Mouse (Mus musculus) liver, embryonic 15.5 days (tissue): ENCODE data around the gene Tubb2a. TPM values are rescaled to one million over a fixed set of nuclear protein-coding genes. Genes with fewer than 3 reads are reported as not detected.

Experiments used
- ATAC-seq: fragments of 200-750 bp; cut with Nextera tagmentation; 2 replicates; pipeline ENCODE4 v1.8.0; 2017; ENCODE audit warnings: moderate number of reproducible peaks, mild to moderate bottlenecking, moderate library complexity; ENCODE audit not compliant: insufficient read depth
- H3K27ac ChIP-seq: fragments of 300-500 bp; sonication (generic); replicated peaks from 2 replicates; pipeline ENCODE4 v1.5.1; 2015; ENCODE audit warnings: mild to moderate bottlenecking, inconsistent platforms
- H3K27me3 ChIP-seq: fragments of 300-500 bp; sonication (generic); 2 replicates; pipeline ENCODE4 v1.6.1; 2015; ENCODE audit warnings: mild to moderate bottlenecking, inconsistent platforms
- H3K36me3 ChIP-seq: fragments of 300-500 bp; sonication (generic); replicated peaks from 2 replicates; pipeline ENCODE4 v1.6.1; 2015; ENCODE audit warnings: moderate library complexity, mild to moderate bottlenecking, inconsistent platforms
- H3K4me1 ChIP-seq: fragments of 300-500 bp; sonication (generic); replicated peaks from 2 replicates; pipeline ENCODE4 v1.6.1; 2015; ENCODE audit warnings: inconsistent platforms
- H3K4me2 ChIP-seq: fragments of 300-500 bp; sonication (generic); 2 replicates; pipeline ENCODE4 v1.6.1; 2015; ENCODE audit warnings: moderate library complexity, mild to moderate bottlenecking, inconsistent platforms
- H3K4me3 ChIP-seq: fragments of 300-500 bp; sonication (generic); replicated peaks from 2 replicates; pipeline ENCODE4 v1.5.1; 2015; ENCODE audit warnings: mild to moderate bottlenecking, inconsistent platforms
- H3K9ac ChIP-seq: fragments of 300-500 bp; sonication (generic); 2 replicates; pipeline ENCODE4 v1.6.1; 2015; ENCODE audit warnings: moderate library complexity, mild to moderate bottlenecking, inconsistent platforms
- H3K9me3 ChIP-seq: fragments of 300-500 bp; sonication (generic); replicated peaks from 2 replicates; pipeline ENCODE4 v1.6.1; 2016; ENCODE audit warnings: inconsistent platforms
- WGBS: fragments of 180-500 bp; shearing (Covaris S2); methylation state at CpG from one replicate; pipeline ENCODE4 v1.1.7; 2015; ENCODE audit warnings: mixed read lengths; ENCODE audit not compliant: insufficient replicate concordance; 5-methylcytosine and 5-hydroxymethylcytosine counted together
- polyA plus RNA-seq: library from polyadenylated mRNA; unstranded; fragments of >200 nt; fragmentation: Nextera tagmentation; extraction: Ambion mirVana; gene quantifications from 2 replicates; pipeline ENCODE4 v1.2.1, GENCODE M21; 2015

Tubb2a gene
- polyA plus RNA-seq, 1 experiment from 2014 or later = 62.6 TPM

- ATAC-seq = no peak
- 57% methylated on average over 3 of the region's 3 CpGs for WGBS
- no peak overlapping the region for H3K9ac ChIP-seq
- H3K4me3 ChIP-seq = no peak overlapping the region
- no peak overlapping the region for H3K27ac ChIP-seq
- H3K36me3 ChIP-seq = peaks cover 17% of the 10 kb centered on the region
- no peaks in the 10 kb centered on the region for H3K27me3 ChIP-seq
- H3K4me1 ChIP-seq = 0 out of 2 replicates have a peak, but pooled peaks cover 11% of the 10 kb centered on the region
- no peak overlapping the region for H3K4me2 ChIP-seq
- H3K9me3 ChIP-seq = no peaks in the 10 kb centered on the region
Observed at GRCm38 (mm10) chr13:34051692-34052091, 26.1 kb downstream of the Tubb2a start.

GRCm38 (mm10) chr13:34050479-34050878, 27.3 kb downstream of the Tubb2a start:
- Histone ChIP-seq H3K9me3 (no peaks in the 10 kb centered on the region), H3K27me3 (no peaks in the 10 kb centered on the region), H3K36me3 (0 out of 2 replicates have a peak, but pooled peaks cover 9% of the 10 kb centered on the region), H3K9ac (no peak overlapping the region), H3K27ac (no peak overlapping the region), H3K4me3 (no peak overlapping the region), H3K4me2 (no peak overlapping the region), H3K4me1 (0 out of 2 replicates have a peak, but pooled peaks cover 14% of the 10 kb centered on the region)
- no peak for ATAC-seq
- WGBS = 80% methylated on average over 8 of the region's 8 CpGs

- H3K9me3 ChIP-seq = no peaks in the 10 kb centered on the region
- ATAC-seq = no peak
- H3K27me3 ChIP-seq = no peaks in the 10 kb centered on the region
- no peak overlapping the region for H3K9ac ChIP-seq
- H3K4me1 ChIP-seq = peaks cover 17% of the 10 kb centered on the region
- H3K4me2 ChIP-seq = no peak overlapping the region
- 73% methylated on average over 3 of the region's 3 CpGs for WGBS
- 0 out of 2 replicates have a peak, but pooled peaks cover 9% of the 10 kb centered on the region for H3K36me3 ChIP-seq
- H3K4me3 ChIP-seq = no peak overlapping the region
- H3K27ac ChIP-seq = no peak overlapping the region
Observed at GRCm38 (mm10) chr13:34047526-34047925, 30.3 kb downstream of the Tubb2a start.

- 38% methylated on average over 11 of the region's 11 CpGs for WGBS
- H3K27ac ChIP-seq = 0 out of 2 replicates have a peak overlapping the region, but pooled peaks have one; percentile 29
- peak; percentile 74 for ATAC-seq
Observed at GRCm38 (mm10) chr13:34046421-34047012, 31.3 kb downstream of the Tubb2a start.

GRCm38 (mm10) chr13:34045511-34046249, 32.1 kb downstream of the Tubb2a start:
- H3K9ac ChIP-seq = no peak overlapping the region
- H3K27me3 ChIP-seq = no peaks in the 10 kb centered on the region
- H3K9me3 ChIP-seq = no peaks in the 10 kb centered on the region
- ATAC-seq = peak; percentile 79
- H3K36me3 ChIP-seq = 0 out of 2 replicates have a peak, but pooled peaks cover 9% of the 10 kb centered on the region
- peaks cover 17% of the 10 kb centered on the region for H3K4me1 ChIP-seq
- H3K4me2 ChIP-seq = no peak overlapping the region
- 46% methylated on average over 5 of the region's 5 CpGs for WGBS
- H3K4me3 ChIP-seq = no peak overlapping the region
- peak overlapping the region; percentile 52 for H3K27ac ChIP-seq

More at GRCm38 (mm10) chr13:34046421-34047012, 31.3 kb downstream of the Tubb2a start:
- no peak overlapping the region for H3K9ac ChIP-seq
- no peak overlapping the region for H3K4me2 ChIP-seq
- no peaks in the 10 kb centered on the region for H3K9me3 ChIP-seq
- peaks cover 17% of the 10 kb centered on the region for H3K4me1 ChIP-seq
- H3K27me3 ChIP-seq = no peaks in the 10 kb centered on the region
- 0 out of 2 replicates have a peak, but pooled peaks cover 9% of the 10 kb centered on the region for H3K36me3 ChIP-seq
- no peak overlapping the region for H3K4me3 ChIP-seq

- Histone ChIP-seq H3K4me1 (peaks cover 24% of the 10 kb centered on the region), H3K4me3 (no peak overlapping the region), H3K27ac (no peak overlapping the region), H3K27me3 (no peaks in the 10 kb centered on the region), H3K36me3 (0 out of 2 replicates have a peak, but pooled peaks cover 4% of the 10 kb centered on the region), H3K9me3 (no peaks in the 10 kb centered on the region), H3K4me2 (no peak overlapping the region), H3K9ac (no peak overlapping the region)
- ATAC-seq = no peak
- 44% methylated on average over 7 of the region's 7 CpGs for WGBS
Observed at GRCm38 (mm10) chr13:34043716-34044393, 34.0 kb downstream of the Tubb2a start.

- peaks cover 39% of the 10 kb centered on the region for H3K4me1 ChIP-seq
- 79% methylated on average over 3 of the region's 3 CpGs for WGBS
- H3K9me3 ChIP-seq = no peaks in the 10 kb centered on the region
- H3K36me3 ChIP-seq = no peaks in the 10 kb centered on the region
- H3K9ac ChIP-seq = no peak overlapping the region
- no peaks in the 10 kb centered on the region for H3K27me3 ChIP-seq
- H3K27ac ChIP-seq = no peak overlapping the region
- no peak overlapping the region for H3K4me3 ChIP-seq
- no peak overlapping the region for H3K4me2 ChIP-seq
- no peak for ATAC-seq
Observed at GRCm38 (mm10) chr13:34040091-34040490, 37.7 kb downstream of the Tubb2a start.

- ATAC-seq = no peak
- Histone ChIP-seq H3K9me3 (no peaks in the 10 kb centered on the region), H3K9ac (no peak overlapping the region), H3K4me3 (peak overlapping the region; percentile 25; the same call in 1 of the 2 replicates), H3K4me1 (peaks cover 30% of the 10 kb centered on the region), H3K27me3 (no peaks in the 10 kb centered on the region), H3K36me3 (peaks cover 3% of the 10 kb centered on the region; the same call in 1 of the 2 replicates), H3K27ac (peak overlapping the region; percentile 61), H3K4me2 (peak overlapping the region; percentile 88)
- WGBS = 64% methylated on average over 8 of the region's 8 CpGs
Observed at GRCm38 (mm10) chr13:34038901-34039341, 38.9 kb downstream of the Tubb2a start.

- H3K4me2 ChIP-seq = peak overlapping the region; percentile 88
- peak overlapping the region; percentile 83 for H3K9ac ChIP-seq
- H3K36me3 ChIP-seq = peaks cover 10% of the 10 kb centered on the region
- H3K27ac ChIP-seq = peak overlapping the region; percentile 70
- peaks cover 27% of the 10 kb centered on the region for H3K4me1 ChIP-seq
- WGBS = 32% methylated on average over 5 of the region's 5 CpGs
- no peak for ATAC-seq
- no peaks in the 10 kb centered on the region for H3K9me3 ChIP-seq
- peak overlapping the region; percentile 81 for H3K4me3 ChIP-seq
- no peaks in the 10 kb centered on the region for H3K27me3 ChIP-seq
Observed at GRCm38 (mm10) chr13:34038056-34038432, 39.8 kb downstream of the Tubb2a start.

GRCm38 (mm10) chr13:34037172-34038055, 40.4 kb downstream of the Tubb2a start, which contains the start of gene Bphl:
Bphl (plus strand) TSS chr13:34037597.
- H3K4me1 ChIP-seq = peaks cover 30% of the 10 kb centered on the region
- WGBS = under 1% methylated on average over 37 of the region's 37 CpGs
- H3K36me3 ChIP-seq = peaks cover 16% of the 10 kb centered on the region
- H3K9me3 ChIP-seq = no peaks in the 10 kb centered on the region
- ATAC-seq = peak; percentile 82
- no peaks in the 10 kb centered on the region for H3K27me3 ChIP-seq
- peak within 1 kb of the TSS; percentile 88 for H3K4me2 ChIP-seq
- H3K9ac ChIP-seq = peak within 1 kb of the TSS; percentile 83
- H3K4me3 ChIP-seq = peak within 1 kb of the TSS; percentile 81
- peak within 1 kb of the TSS; percentile 70 for H3K27ac ChIP-seq
